9 mouse cellular contexts compared by ENCODE assay signal in the genomic region with DNA sequence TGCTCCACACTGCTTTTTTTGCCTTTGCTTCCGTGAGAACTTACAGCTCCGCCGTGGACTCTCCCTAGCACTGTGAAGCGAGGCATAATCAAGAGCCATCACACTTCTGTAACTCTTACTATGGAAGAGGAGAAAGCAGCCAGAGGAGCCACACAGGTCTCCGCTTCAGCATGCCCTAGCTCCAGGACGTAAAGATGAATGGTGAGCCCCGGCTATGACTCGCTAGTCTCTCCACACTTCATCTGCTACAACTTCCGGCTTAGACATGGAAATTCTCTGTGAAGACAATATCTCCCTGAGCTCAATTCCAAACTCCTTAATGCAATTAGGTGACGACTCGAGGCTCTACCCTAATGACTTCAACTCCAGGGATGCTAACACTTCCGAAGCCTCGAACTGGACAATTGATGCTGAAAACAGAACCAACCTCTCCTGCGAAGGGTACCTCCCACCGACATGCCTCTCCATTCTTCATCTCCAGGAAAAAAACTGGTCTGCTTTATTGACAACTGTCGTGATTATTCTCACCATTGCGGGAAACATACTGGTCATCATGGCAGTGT. TPM values are rescaled to one million over a fixed set of nuclear protein-coding genes. Genes with fewer than 3 reads are reported as not detected.
DNase-seq lines count a peak whose midpoint lies in the region; ATAC-seq and TF ChIP-seq lines count a peak whose summit lies in the region.
"Had no signal": no experiment of that assay in that cellular context is flagged by ENCODE, and none has a peak within 500 bp of the region (broad histone marks: within the 10 kb centered on the region; RNA-seq: fewer than 3 reads in every experiment).

No protein-coding gene starts in this region.

- no peak for TF ChIP-seq CTCF in lung, embryonic 14.5 days (IDR thresholded peaks at IDR 0.05; ENCODE audit: low read depth)

- peak; percentile 40 for DNase-seq in lung, embryonic 14.5 days
- DNase-seq in lung, postnatal 10 days = no peak
- DNase-seq in embryonic facial prominence, embryonic 11.5 days (ENCODE audit: low spot score) = peak; percentile 32
- peak; percentile 25 for DNase-seq in induced T-regulatory cell, adult 2 months (ENCODE audit: low read depth)
- no peak for DNase-seq in adrenal gland, adult 18-20 months (ENCODE audit: low spot score in 2 of 2)
- DNase-seq in layer of hippocampus, postnatal 25 days (ENCODE audit: extremely low spot score in 1 of 2, low spot score in 1 of 2) = no peak
- no peak for DNase-seq in adrenal gland, postnatal 4 days (ENCODE audit: low spot score in 2 of 2)

- no peaks in the 10 kb centered on the region for H3K79me2 ChIP-seq in myocyte (ENCODE audit: control insufficient read depth, insufficient read depth)

- peak overlapping the region; percentile 39 for H3K4me3 ChIP-seq in lung, embryonic 14.5 days (ENCODE audit: low read depth, low read length)
- peak overlapping the region; percentile 32 for H3K4me3 ChIP-seq in embryonic facial prominence, embryonic 11.5 days (ENCODE audit: low read depth, low read length)
- H3K4me3 ChIP-seq in myocyte = no peak overlapping the region

- peak overlapping the region; percentile 72 for H3K4me2 ChIP-seq in lung, embryonic 14.5 days
- H3K4me2 ChIP-seq in embryonic facial prominence, embryonic 11.5 days (ENCODE audit: low read depth, low read length) = peak overlapping the region; percentile 69
- H3K4me2 ChIP-seq in myocyte (ENCODE audit: low read depth) = peak overlapping the region; percentile 52

- 21% methylated on average over 17 of the region's 17 CpGs for WGBS in lung, embryonic 14.5 days
- 16% methylated on average over 17 of the region's 17 CpGs for WGBS in embryonic facial prominence, embryonic 11.5 days

- no peak for TF ChIP-seq POLR2A in myocyte (IDR thresholded peaks at IDR 0.05; ENCODE audit: insufficient read length, low read depth)

- peak overlapping the region; percentile 39 for H3K9ac ChIP-seq in lung, embryonic 14.5 days
- peak overlapping the region; percentile 44; the same call in 1 of the 2 replicates for H3K9ac ChIP-seq in embryonic facial prominence, embryonic 11.5 days (replicated peaks; ENCODE audit: low read length)

- H3K9me3 ChIP-seq in lung, embryonic 14.5 days (ENCODE audit: low read depth, low read length) = no peaks in the 10 kb centered on the region
- no peaks in the 10 kb centered on the region for H3K9me3 ChIP-seq in embryonic facial prominence, embryonic 11.5 days (replicated peaks; ENCODE audit: control insufficient read depth, low read length)

- 0 out of 2 replicates have a peak, but pooled peaks cover 8% of the 10 kb centered on the region for H3K27me3 ChIP-seq in lung, embryonic 14.5 days (ENCODE audit: insufficient read depth, low read length)
- peaks cover 4% of the 10 kb centered on the region; the same call in 1 of the 2 replicates for H3K27me3 ChIP-seq in embryonic facial prominence, embryonic 11.5 days (ENCODE audit: control insufficient read depth, insufficient read depth, low read length)
- H3K27me3 ChIP-seq in myocyte (ENCODE audit: control insufficient read depth, insufficient read depth, insufficient read length) = peaks cover 6% of the 10 kb centered on the region

- ATAC-seq in lung, embryonic 14.5 days (ENCODE audit: insufficient read depth) = no peak
- ATAC-seq in embryonic facial prominence, embryonic 11.5 days (replicated peaks; ENCODE audit: insufficient number of reproducible peaks, low FRiP score, low TSS enrichment, low read depth) = no peak

- H3ac ChIP-seq in myocyte (ENCODE audit: control insufficient read depth, insufficient read length) = no peak overlapping the region

- H3K4me1 ChIP-seq in lung, embryonic 14.5 days (ENCODE audit: insufficient read depth) = no peaks in the 10 kb centered on the region; the same call in 1 of the 2 replicates
- peaks cover 3% of the 10 kb centered on the region; the same call in 1 of the 2 replicates for H3K4me1 ChIP-seq in embryonic facial prominence, embryonic 11.5 days (ENCODE audit: control insufficient read depth, insufficient read depth, low read length)

- H3K36me3 ChIP-seq in lung, embryonic 14.5 days (ENCODE audit: insufficient read depth) = no peaks in the 10 kb centered on the region
- no peaks in the 10 kb centered on the region for H3K36me3 ChIP-seq in embryonic facial prominence, embryonic 11.5 days (replicated peaks; ENCODE audit: control insufficient read depth, insufficient read depth, low read depth, low read length)
- H3K36me3 ChIP-seq in myocyte (ENCODE audit: control insufficient read depth, insufficient read depth) = no peaks in the 10 kb centered on the region

- H3K27ac ChIP-seq in lung, embryonic 14.5 days (ENCODE audit: low read depth) = no peak overlapping the region
- no peak overlapping the region for H3K27ac ChIP-seq in embryonic facial prominence, embryonic 11.5 days (replicated peaks; ENCODE audit: low read depth, low read length)

TF ChIP-seq in myocyte, 11 proteins besides CTCF, POLR2A, EP300 and RAD21:
- TF ChIP-seq MYOD1 (IDR thresholded peaks at IDR 0.05; ENCODE audit: control insufficient read depth in 1 of 3, insufficient read length in 2 of 3, low read depth in 2 of 3) = no peak
- no peak for TF ChIP-seq REST (IDR thresholded peaks at IDR 0.05; ENCODE audit: insufficient read depth, insufficient read length)
- TF ChIP-seq POLR2AphosphoS2 (IDR thresholded peaks at IDR 0.05; ENCODE audit: insufficient read length, low read depth) = no peak
- TF ChIP-seq MYOG (IDR thresholded peaks at IDR 0.05; ENCODE audit: control insufficient read depth in 1 of 3, insufficient read depth in 1 of 3, insufficient read length in 2 of 3, low read depth in 2 of 3) = no peak
- TF ChIP-seq SRF (IDR thresholded peaks at IDR 0.05; ENCODE audit: control insufficient read depth, insufficient read length, low read depth) = no peak
- TF ChIP-seq CEBPB (IDR thresholded peaks at IDR 0.05; ENCODE audit: insufficient read depth, poor library complexity, severe bottlenecking) = no peak
- TF ChIP-seq USF1 (IDR thresholded peaks at IDR 0.05; ENCODE audit: low read depth) = no peak
- no peak for TF ChIP-seq TCF3 (IDR thresholded peaks at IDR 0.05; ENCODE audit: insufficient read length, low read depth)
- no peak for TF ChIP-seq MAX (IDR thresholded peaks at IDR 0.05; ENCODE audit: low read depth)
- TF ChIP-seq TCF12 (IDR thresholded peaks at IDR 0.05; ENCODE audit: insufficient read depth, poor library complexity, severe bottlenecking) = no peak
- TF ChIP-seq E2F4 (IDR thresholded peaks at IDR 0.05; ENCODE audit: insufficient read depth) = no peak

RNA-seq across cellular contexts. Expression of a gene that starts 1.1 kb away (rescaled TPM):
- 0.74 and 0.92 TPM in 2 replicates for polyA plus RNA-seq in lung, embryonic 14.5 days (2014; fragmentation: Nextera tagmentation; extraction: Ambion mirVana)
- polyA plus RNA-seq in embryonic facial prominence, embryonic 11.5 days (2014; fragmentation: Nextera tagmentation; extraction: Ambion mirVana) = 0.31 and 0.32 TPM in 2 replicates
- not detected for polyA plus RNA-seq in myocyte (2012; fragmentation: generic; extraction: Trizol)
- under 1 TPM; 0.06 to 0.13 TPM for total RNA-seq in adrenal gland, adult 18-20 months (2021)
- total RNA-seq in layer of hippocampus, postnatal 25 days (2021) = 1 to 10 TPM; 6.8 to 8.2 TPM
- under 1 TPM; 0.51 to 0.56 TPM for total RNA-seq in adrenal gland, postnatal 4 days (2021)
- polyA plus RNA-seq: liver, adult 2 months had no signal

Comparison
In these comparisons a context has a peak if more than half of its experiments do, and no peak if none do; other contexts are left out.
1. DNase-seq: peak in lung, embryonic 14.5 days (single experiment), embryonic facial prominence, embryonic 11.5 days (single experiment) and induced T-regulatory cell, adult 2 months (single experiment); none in lung, postnatal 10 days (single experiment), adrenal gland, adult 18-20 months (0 of 2), layer of hippocampus, postnatal 25 days (0 of 2) and adrenal gland, postnatal 4 days (0 of 2).
2. RNA of a gene that starts 1.1 kb away (total RNA-seq): 6.8 to 8.2 TPM in layer of hippocampus, postnatal 25 days; 0.51 to 0.56 TPM in adrenal gland, postnatal 4 days and 0.06 to 0.13 TPM in adrenal gland, adult 18-20 months; every median in the first group is over 4 times any median in the second.
3. Peak in every context shown above with its lines, with median percentiles within 50 percentile points of each other: H3K4me2 ChIP-seq.